Mouse (Mus musculus) midbrain, embryonic 16.5 days (tissue): ENCODE measurements around the gene Gm10717. TPM values are rescaled to one million over a fixed set of nuclear protein-coding genes. Genes with fewer than 3 reads are reported as not detected.
A peak's percentile ranks its signal among the peaks of the same experiment; 100 is the strongest.
"Not testable (repeated sequence)": the region's sequence is repeated elsewhere in the genome, so short reads cannot be mapped to it uniquely, and the experiment has no call there.

Source experiments
- ATAC-seq: fragments of 200-750 bp; cut with Nextera tagmentation; 2 replicates; pipeline ENCODE4 v1.8.0; 2017; ENCODE audit warnings: moderate TSS enrichment
- H3K27ac ChIP-seq: fragments of 300-500 bp; sonication (generic); 2 replicates; pipeline ENCODE4 v1.5.1; 2014; ENCODE audit warnings: mild to moderate bottlenecking, low read length, mixed read lengths
- H3K27me3 ChIP-seq: fragments of 300-500 bp; sonication (generic); 2 replicates; pipeline ENCODE4 v1.6.1; 2014; ENCODE audit warnings: low read depth, low read length, mixed read lengths; ENCODE audit not compliant: control insufficient read depth, insufficient read depth
- H3K36me3 ChIP-seq: fragments of 300-500 bp; sonication (generic); 2 replicates; pipeline ENCODE4 v1.6.1; 2014; ENCODE audit warnings: mild to moderate bottlenecking, low read length, moderate library complexity, mixed read lengths; ENCODE audit not compliant: control insufficient read depth, insufficient read depth
- H3K4me1 ChIP-seq: fragments of 300-500 bp; sonication (generic); 2 replicates; pipeline ENCODE4 v1.6.1; 2014; ENCODE audit warnings: mild to moderate bottlenecking, low read length, mixed read lengths; ENCODE audit not compliant: control insufficient read depth, insufficient read depth
- H3K4me2 ChIP-seq: fragments of 300-500 bp; sonication (generic); 2 replicates; pipeline ENCODE4 v1.6.1; 2014; ENCODE audit warnings: mild to moderate bottlenecking, low read length, mixed read lengths
- H3K4me3 ChIP-seq: fragments of 300-500 bp; sonication (generic); 2 replicates; pipeline ENCODE4 v1.5.1; 2014; ENCODE audit warnings: low read depth, mild to moderate bottlenecking, low read length, moderate library complexity, mixed read lengths
- H3K9ac ChIP-seq: fragments of 300-500 bp; sonication (generic); 2 replicates; pipeline ENCODE4 v1.6.1; 2014; ENCODE audit warnings: low read depth, low read length, mixed read lengths
- H3K9me3 ChIP-seq: fragments of 300-500 bp; sonication (generic); replicated peaks from 2 replicates; pipeline ENCODE4 v1.6.1; 2014; ENCODE audit warnings: mild to moderate bottlenecking, low read length, mixed read lengths; ENCODE audit not compliant: control insufficient read depth, poor library complexity, severe bottlenecking
- WGBS: fragments of 180-500 bp; shearing (Covaris S2); extraction: QIAGEN DNeasy Blood & Tissue Kit; methylation state at CpG from one replicate; pipeline ENCODE4 v1.1.7; 2014; 5-methylcytosine and 5-hydroxymethylcytosine counted together
- polyA plus RNA-seq: library from polyadenylated mRNA; unstranded; fragments of >200 nt; fragmentation: Nextera tagmentation; extraction: Ambion mirVana; gene quantifications from 2 replicates; pipeline ENCODE4 v1.2.1, GENCODE M21; 2015

Gm10717 gene
- polyA plus RNA-seq, 1 experiment from 2014 or later: 0.45 TPM

DNA sequence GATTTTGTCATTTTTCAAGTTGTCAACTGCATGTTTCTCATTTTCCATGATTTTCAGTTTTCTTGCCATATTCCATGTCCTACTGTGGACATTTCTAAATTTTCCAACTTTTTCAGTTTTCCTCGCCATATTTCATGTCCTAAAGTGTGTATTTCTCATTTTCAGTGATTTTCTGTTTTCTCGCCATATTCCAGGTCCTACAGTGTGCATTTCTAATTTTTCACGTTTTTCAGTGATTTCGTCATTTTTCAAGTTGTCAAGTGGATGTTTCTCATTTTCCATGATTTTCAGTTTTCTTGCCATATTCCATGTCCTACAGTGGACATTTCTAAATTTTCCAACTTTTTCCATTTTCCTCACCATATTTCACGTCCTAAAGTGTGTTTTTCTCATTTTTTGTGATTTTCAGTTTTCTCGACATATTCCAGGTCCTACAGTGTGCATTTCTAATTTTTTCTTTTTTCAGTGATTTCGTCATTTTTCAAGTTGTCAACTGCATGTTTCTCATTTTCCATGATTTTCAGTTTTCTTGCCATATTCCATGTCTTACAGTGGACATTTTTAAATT is 13.1 kb upstream of the Gm10717 start:
- not testable (repeated sequence) for ATAC-seq, H3K9me3 ChIP-seq, H3K9ac ChIP-seq, H3K4me2 ChIP-seq, H3K4me3 ChIP-seq, H3K36me3 ChIP-seq, H3K4me1 ChIP-seq, H3K27me3 ChIP-seq, H3K27ac ChIP-seq
- WGBS: 91% methylated on average over 2 of the region's 7 CpGs

DNA sequence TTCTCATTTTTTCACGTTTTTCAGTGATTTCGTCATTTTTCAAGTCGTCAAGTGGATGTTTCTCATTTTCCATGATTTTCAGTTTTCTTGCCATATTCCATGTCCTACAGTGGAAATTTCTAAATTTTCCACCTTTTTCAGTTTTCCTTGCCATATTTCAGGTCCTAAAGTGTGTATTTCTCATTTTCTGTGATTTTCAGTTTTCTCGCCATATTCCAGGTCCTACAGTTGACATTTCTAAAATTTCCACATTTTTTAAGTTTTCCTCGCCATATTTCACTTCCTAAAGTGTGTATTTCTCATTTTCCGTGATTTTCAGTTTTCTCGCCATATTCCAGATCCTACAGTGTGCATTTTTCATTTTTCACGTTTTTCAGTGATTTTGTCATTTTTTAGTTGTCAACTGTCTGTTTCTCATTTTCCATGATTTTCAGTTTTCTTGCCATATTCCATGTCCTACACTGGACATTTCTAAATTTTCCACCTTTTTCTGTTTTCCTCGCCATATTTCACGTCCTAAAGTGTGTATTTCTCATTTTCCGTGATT is 12.4 kb upstream of the Gm10717 start, which contains the start of gene Gm10721:
Gm10721 (plus strand) TSS at position 408 of the 547 bp plus-strand sequence.
- H3K4me1 ChIP-seq, H3K4me2 ChIP-seq, H3K9ac ChIP-seq, H3K27ac ChIP-seq, H3K36me3 ChIP-seq, H3K9me3 ChIP-seq, H3K4me3 ChIP-seq, H3K27me3 ChIP-seq: not testable (repeated sequence)
- WGBS: no CpG with 5 or more reads among the region's 11 CpGs
- ATAC-seq: peak; percentile 72; the same call in 1 of the 2 replicates

DNA sequence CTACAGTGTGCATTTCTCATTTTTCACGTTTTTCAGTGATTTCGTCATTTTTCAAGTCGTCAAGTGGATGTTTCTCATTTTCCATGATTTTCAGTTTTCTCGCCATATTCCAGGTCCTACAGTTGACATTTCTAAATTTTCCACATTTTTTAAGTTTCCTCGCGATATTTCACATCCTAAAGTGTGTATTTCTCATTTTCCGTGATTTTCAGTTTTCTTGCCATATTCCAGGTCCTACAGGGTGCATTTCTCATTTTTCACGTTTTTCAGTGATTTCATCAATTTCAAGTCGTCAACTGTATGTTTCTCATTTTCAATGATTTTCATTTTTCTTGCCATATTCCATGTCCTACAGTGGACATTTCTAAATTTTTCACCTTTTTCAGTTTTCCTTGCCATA is 9.9 kb upstream of the Gm10717 start, which contains the start of gene Gm10720:
Gm10720 (plus strand) TSS at position 301 of the 400 bp plus-strand sequence.
- not testable (repeated sequence) for H3K4me2 ChIP-seq, ATAC-seq, H3K4me1 ChIP-seq, H3K9ac ChIP-seq, H3K4me3 ChIP-seq, H3K36me3 ChIP-seq, H3K27ac ChIP-seq, H3K9me3 ChIP-seq, H3K27me3 ChIP-seq
- WGBS: 74% methylated on average over 4 of the region's 9 CpGs

DNA sequence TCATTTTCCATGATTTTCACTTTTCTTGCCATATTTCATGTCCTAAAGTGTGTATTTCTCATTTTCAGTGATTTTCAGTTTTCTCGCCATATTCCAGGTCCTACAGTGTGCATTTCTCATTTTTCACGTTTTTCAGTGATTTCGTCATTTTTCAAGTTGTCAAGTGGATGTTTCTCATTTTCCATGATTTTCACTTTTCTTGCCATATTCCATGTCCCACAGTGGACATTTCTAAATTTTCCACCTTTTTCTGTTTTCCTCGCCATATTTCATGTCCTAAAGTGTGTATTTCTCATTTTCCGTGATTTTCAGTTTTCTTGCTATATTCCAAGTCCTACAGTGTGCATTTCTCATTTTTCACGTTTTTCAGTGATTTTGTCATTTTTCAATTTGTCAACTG is 9.3 kb upstream of the Gm10717 start:
- H3K4me3 ChIP-seq, H3K36me3 ChIP-seq, ATAC-seq, H3K4me1 ChIP-seq, H3K27ac ChIP-seq, H3K9ac ChIP-seq, H3K27me3 ChIP-seq, H3K9me3 ChIP-seq, H3K4me2 ChIP-seq: not testable (repeated sequence)
- 73% methylated on average over 4 of the region's 6 CpGs for WGBS

DNA sequence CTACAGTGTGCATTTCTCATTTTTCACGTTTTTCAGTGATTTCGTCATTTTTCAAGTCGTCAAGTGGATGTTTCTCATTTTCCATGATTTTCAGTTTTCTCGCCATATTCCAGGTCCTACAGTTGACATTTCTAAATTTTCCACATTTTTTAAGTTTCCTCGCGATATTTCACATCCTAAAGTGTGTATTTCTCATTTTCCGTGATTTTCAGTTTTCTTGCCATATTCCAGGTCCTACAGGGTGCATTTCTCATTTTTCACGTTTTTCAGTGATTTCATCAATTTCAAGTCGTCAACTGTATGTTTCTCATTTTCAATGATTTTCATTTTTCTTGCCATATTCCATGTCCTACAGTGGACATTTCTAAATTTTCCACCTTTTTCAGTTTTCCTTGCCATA is 8.1 kb upstream of the Gm10717 start, which contains the start of gene Gm10719:
Gm10719 (plus strand) TSS at position 301 of the 400 bp plus-strand sequence.
- not testable (repeated sequence) for H3K9ac ChIP-seq, H3K27me3 ChIP-seq, H3K27ac ChIP-seq, H3K36me3 ChIP-seq, ATAC-seq, H3K4me1 ChIP-seq, H3K4me3 ChIP-seq, H3K9me3 ChIP-seq, H3K4me2 ChIP-seq
- WGBS: no CpG with 5 or more reads among the region's 9 CpGs

DNA sequence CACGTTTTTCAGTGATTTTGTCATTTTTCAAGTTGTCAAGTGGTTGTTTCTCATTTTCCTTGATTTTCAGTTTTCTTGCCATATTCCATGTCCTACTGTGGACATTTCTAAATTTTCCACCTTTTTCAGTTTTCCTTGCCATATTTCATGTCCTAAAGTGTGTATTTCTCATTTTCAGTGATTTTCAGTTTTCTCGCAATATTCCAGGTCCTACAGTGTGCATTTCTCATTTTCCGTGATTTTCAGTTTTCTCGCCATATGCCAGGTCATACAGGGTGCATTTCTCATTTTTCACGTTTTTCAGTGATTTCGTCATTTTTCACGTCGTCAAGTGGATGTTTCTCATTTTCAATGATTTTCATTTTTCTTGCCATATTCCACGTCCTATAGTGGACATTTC is 6.3 kb upstream of the Gm10717 start:
- not testable (repeated sequence) for H3K27ac ChIP-seq, H3K27me3 ChIP-seq, H3K4me1 ChIP-seq, H3K4me3 ChIP-seq, ATAC-seq, H3K4me2 ChIP-seq, H3K36me3 ChIP-seq, H3K9me3 ChIP-seq, H3K9ac ChIP-seq
- 73% methylated on average over 9 of the region's 9 CpGs for WGBS

DNA sequence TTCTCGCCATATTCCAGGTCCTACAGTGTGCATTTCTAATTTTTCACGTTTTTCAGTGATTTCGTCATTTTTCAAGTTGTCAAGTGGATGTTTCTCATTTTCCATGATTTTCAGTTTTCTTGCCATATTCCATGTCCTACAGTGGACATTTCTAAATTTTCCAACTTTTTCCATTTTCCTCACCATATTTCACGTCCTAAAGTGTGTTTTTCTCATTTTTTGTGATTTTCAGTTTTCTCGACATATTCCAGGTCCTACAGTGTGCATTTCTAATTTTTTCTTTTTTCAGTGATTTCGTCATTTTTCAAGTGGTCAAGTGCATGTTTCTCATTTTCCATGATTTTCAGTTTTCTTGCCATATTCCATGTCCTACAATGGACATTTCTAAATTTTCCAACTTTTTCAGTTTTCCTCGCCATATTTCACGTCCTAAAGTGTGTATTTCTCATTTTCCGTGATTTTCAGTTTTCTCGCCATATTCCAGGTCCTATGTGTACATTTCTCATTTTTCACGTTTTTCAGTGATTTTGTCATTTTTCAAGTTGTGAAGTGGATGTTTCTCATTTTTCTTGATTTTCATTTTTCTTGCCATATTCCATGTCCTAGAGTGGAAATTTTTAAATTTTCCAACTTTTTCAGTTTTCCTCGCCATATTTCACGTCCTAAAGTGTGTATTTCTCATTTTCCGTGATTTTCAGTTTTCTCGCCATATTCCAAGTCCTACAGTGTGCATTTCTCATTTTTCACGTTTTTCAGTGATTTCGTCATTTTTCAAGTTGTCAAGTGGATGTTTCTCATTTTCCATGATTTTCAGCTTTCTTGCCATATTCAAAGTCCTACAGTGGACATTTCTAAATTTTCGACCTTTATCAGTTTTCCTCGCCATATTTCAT is 5.1 kb upstream of the Gm10717 start:
- 80% methylated on average over 11 of the region's 19 CpGs for WGBS
- H3K4me1 ChIP-seq, H3K27me3 ChIP-seq, H3K4me3 ChIP-seq, H3K4me2 ChIP-seq, H3K36me3 ChIP-seq, ATAC-seq, H3K27ac ChIP-seq, H3K9me3 ChIP-seq, H3K9ac ChIP-seq: not testable (repeated sequence)

DNA sequence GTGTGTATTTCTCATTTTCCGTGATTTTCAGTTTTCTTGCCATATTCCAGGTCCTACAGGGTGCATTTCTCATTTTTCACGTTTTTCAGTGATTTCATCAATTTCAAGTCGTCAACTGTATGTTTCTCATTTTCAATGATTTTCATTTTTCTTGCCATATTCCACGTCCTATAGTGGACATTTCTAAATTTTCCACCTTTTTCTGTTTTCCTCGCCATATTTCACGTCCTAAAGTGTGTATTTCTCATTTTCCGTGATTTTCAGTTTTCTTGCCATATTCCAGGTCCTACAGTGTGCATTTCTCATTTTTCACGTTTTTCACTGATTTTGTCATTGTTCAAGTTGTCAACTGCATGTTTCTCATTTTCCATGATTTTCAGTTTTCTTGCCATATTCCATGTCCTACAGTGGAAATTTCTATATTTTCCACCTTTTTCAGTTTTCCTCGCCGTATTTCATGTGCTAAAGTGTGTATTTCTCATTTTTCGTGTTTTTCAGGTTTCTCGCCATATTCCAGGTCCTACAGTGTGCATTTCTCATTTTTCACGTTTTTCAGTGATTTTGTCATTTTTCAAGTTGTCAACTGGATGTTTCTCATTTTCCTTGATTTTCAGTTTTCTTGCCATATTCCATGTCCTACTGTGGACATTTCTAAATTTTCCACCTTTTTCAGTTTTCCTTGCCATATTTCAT is 2.8 kb upstream of the Gm10717 start:
- not testable (repeated sequence) for H3K27ac ChIP-seq, H3K4me2 ChIP-seq, H3K9me3 ChIP-seq, H3K9ac ChIP-seq, H3K36me3 ChIP-seq, H3K4me3 ChIP-seq, H3K4me1 ChIP-seq, H3K27me3 ChIP-seq, ATAC-seq
- WGBS: 75% methylated on average over 9 of the region's 13 CpGs
